Mouse (Mus musculus) heart, embryonic 15.5 days (tissue): Measurements from ENCODE around the gene Col4a5. TPM values are rescaled to one million over a fixed set of nuclear protein-coding genes. Genes with fewer than 3 reads are reported as not detected.

Experiments
- ATAC-seq: fragments of 200-750 bp; cut with Nextera tagmentation; replicated peaks from 2 replicates; pipeline ENCODE4 v1.8.0; 2017; ENCODE audit warnings: low read depth, moderate TSS enrichment; ENCODE audit not compliant: insufficient number of reproducible peaks, insufficient read depth, low FRiP score
- H3K27ac ChIP-seq: fragments of 300-500 bp; sonication (generic); 2 replicates; pipeline ENCODE4 v1.5.1; 2015; ENCODE audit warnings: mild to moderate bottlenecking, inconsistent platforms
- H3K27me3 ChIP-seq: fragments of 300-500 bp; sonication (generic); 2 replicates; pipeline ENCODE4 v1.6.1; 2015; ENCODE audit warnings: inconsistent platforms
- H3K36me3 ChIP-seq: fragments of 300-500 bp; sonication (generic); 2 replicates; pipeline ENCODE4 v1.6.1; 2015; ENCODE audit warnings: mild to moderate bottlenecking, inconsistent platforms
- H3K4me1 ChIP-seq: fragments of 300-500 bp; sonication (generic); replicated peaks from 2 replicates; pipeline ENCODE4 v1.6.1; 2015; ENCODE audit warnings: inconsistent platforms
- H3K4me2 ChIP-seq: fragments of 300-500 bp; sonication (generic); 2 replicates; pipeline ENCODE4 v1.6.1; 2015; ENCODE audit warnings: inconsistent platforms, mild to moderate bottlenecking, moderate library complexity
- H3K4me3 ChIP-seq: fragments of 300-500 bp; sonication (generic); 2 replicates; pipeline ENCODE4 v1.5.1; 2015; ENCODE audit warnings: mild to moderate bottlenecking, inconsistent platforms
- H3K9ac ChIP-seq: fragments of 300-500 bp; sonication (generic); 2 replicates; pipeline ENCODE4 v1.6.1; 2015; ENCODE audit warnings: mild to moderate bottlenecking, inconsistent platforms
- H3K9me3 ChIP-seq: fragments of 300-500 bp; sonication (generic); replicated peaks from 2 replicates; pipeline ENCODE4 v1.6.1; 2016; ENCODE audit warnings: inconsistent platforms
- WGBS: fragments of 180-500 bp; shearing (Covaris S2); methylation state at CpG from one replicate; pipeline ENCODE4 v1.1.7; 2015; ENCODE audit warnings: mixed read lengths; 5-methylcytosine and 5-hydroxymethylcytosine counted together
- polyA plus RNA-seq: library from polyadenylated mRNA; unstranded; fragments of >200 nt; fragmentation: Nextera tagmentation; extraction: Ambion mirVana; gene quantifications from 2 replicates; pipeline ENCODE4 v1.2.1, GENCODE M21; 2015

Col4a5 gene
- polyA plus RNA-seq = 35.0 and 36.6 TPM in 2 replicates

- Histone ChIP-seq H3K9me3 (no peaks in the 10 kb centered on the region), H3K27me3 (no peaks in the 10 kb centered on the region), H3K9ac (peak within 1 kb of the TSS; percentile 53), H3K4me2 (peak within 1 kb of the TSS; percentile 65), H3K27ac (peak within 1 kb of the TSS; percentile 82), H3K4me1 (no peaks in the 10 kb centered on the region), H3K4me3 (peak within 1 kb of the TSS; percentile 61), H3K36me3 (no peaks in the 10 kb centered on the region)
- 10% methylated on average over 13 of the region's 13 CpGs for WGBS
- ATAC-seq = peak; percentile 81
These were observed at the start of gene Col4a5 for GRCm38 (mm10) chrX:141475110-141475509. TSS of gene Col4a5 (plus strand) at chrX:141475385.

DNA sequence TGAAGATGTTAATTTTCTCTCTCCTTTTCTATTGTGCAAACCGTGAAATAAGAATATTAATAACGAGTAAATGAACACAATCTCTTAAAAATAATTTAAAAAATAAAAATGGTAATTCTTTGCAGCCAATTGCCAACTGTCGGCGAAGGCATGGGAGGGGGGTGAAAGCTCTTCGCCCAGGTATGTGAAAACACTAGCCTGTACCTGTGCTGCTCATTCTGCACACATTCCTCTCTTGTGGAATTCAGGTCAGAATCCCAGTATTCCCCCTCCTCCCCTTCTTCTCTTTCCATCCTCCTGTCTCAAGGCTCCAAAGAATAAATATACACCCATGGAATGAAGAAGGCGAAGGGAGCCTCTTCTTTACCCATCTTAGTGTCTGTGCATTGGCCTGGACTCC lies 38.4 kb upstream of the Col4a5 start:
- 75% methylated on average over 6 of the region's 6 CpGs for WGBS
- ATAC-seq = no peak

GRCm38 (mm10) chrX:141439423-141439822 lies 35.8 kb upstream of the Col4a5 start:
- Histone ChIP-seq H3K4me1 (peaks cover 3% of the 10 kb centered on the region; the same call in 1 of the 2 replicates), H3K4me2 (no peak overlapping the region), H3K27me3 (no peaks in the 10 kb centered on the region), H3K4me3 (no peak overlapping the region), H3K27ac (no peak overlapping the region), H3K36me3 (no peaks in the 10 kb centered on the region), H3K9ac (no peak overlapping the region), H3K9me3 (no peaks in the 10 kb centered on the region)
- 45% methylated on average over 2 of the region's 2 CpGs for WGBS
- ATAC-seq = no peak

More for the DNA sequence above, 38.4 kb upstream of the Col4a5 start:
- Histone ChIP-seq H3K4me1 (peaks cover 3% of the 10 kb centered on the region; the same call in 1 of the 2 replicates), H3K36me3 (no peaks in the 10 kb centered on the region), H3K9ac (no peak overlapping the region), H3K4me3 (no peak overlapping the region), H3K27me3 (no peaks in the 10 kb centered on the region), H3K27ac (no peak overlapping the region), H3K4me2 (no peak overlapping the region), H3K9me3 (no peaks in the 10 kb centered on the region)

DNA sequence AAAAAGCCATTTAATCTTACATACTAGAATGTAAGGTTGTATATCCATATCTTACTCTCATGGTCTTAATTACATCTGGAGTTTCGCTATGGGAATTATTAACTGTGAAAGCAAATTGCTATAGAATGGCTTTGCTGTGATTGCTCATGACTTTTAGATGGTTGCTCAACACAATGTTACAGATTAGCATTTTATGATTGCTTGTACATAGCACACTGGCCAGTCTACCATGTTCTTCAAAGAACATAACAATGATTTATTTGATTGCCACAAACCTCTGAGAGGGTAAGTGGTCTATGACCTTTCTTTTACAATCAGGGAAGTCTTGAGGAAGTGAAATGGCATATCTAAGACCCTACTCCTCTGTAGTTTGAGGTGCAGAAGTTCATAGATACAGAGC lies 27.2 kb upstream of the Col4a5 start:
- ATAC-seq = no peak
- H3K4me2 ChIP-seq = no peak overlapping the region
- no peaks in the 10 kb centered on the region for H3K9me3 ChIP-seq
- no peak overlapping the region for H3K4me3 ChIP-seq
- no peaks in the 10 kb centered on the region for H3K36me3 ChIP-seq
- no peak overlapping the region for H3K27ac ChIP-seq
- H3K4me1 ChIP-seq = no peaks in the 10 kb centered on the region
- H3K9ac ChIP-seq = no peak overlapping the region
- 58% methylated on average over 1 of the region's 1 CpGs for WGBS
- H3K27me3 ChIP-seq = no peaks in the 10 kb centered on the region

DNA sequence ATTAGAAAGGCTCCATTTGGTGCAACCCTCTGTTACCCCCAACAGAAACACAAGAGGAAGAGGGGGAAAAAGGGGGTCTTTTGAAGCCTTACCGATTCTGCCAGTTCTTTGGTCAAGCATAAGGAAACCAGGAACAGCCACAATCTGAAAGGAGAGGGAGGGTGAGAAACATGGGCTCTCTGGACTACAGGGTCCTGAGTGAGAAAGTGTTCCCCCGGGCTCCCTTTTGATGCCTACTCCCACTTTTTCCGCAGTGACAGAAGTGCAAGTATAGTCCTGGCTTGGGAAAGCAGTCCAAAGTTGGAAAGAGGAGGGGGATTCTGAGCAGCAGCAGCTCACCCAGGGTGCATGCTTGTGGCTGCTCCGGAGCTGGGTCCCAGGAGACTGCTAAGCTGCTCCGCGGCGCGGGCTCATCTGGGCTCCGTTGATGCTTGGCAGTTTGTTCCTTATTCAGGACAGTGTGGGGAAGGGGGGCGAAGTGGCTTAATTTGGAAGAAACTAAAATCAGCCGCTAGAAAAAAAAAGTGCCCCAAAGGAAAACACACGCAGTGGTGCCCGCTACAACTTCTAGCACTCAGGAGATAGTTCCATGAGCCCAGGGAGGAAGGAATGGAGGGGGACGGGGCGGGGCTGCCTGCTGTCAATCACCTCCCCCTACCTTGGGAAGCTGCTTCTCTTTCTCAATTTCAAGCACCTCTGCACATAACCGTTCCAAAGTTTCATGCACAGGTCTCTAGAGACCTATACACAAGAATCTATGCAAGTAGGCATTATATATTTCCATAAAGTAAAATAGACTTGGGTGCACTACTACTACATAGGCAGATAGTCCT lies 1.5 kb upstream of the Col4a5 start, which contains the start of gene Col4a6:
Gene Col4a6, minus strand, starts transcription at position 607 of the 833 bp plus-strand sequence.
- H3K4me3 ChIP-seq = peak within 1 kb of the TSS; percentile 61
- peak within 1 kb of the TSS; percentile 16; the same call in 1 of the 2 replicates for H3K27ac ChIP-seq
- no peaks in the 10 kb centered on the region for H3K4me1 ChIP-seq
- WGBS = 16% methylated on average over 16 of the region's 16 CpGs
- H3K9me3 ChIP-seq = no peaks in the 10 kb centered on the region
- H3K36me3 ChIP-seq = no peaks in the 10 kb centered on the region
- peak within 1 kb of the TSS; percentile 56 for H3K9ac ChIP-seq
- no peak for ATAC-seq
- peak within 1 kb of the TSS; percentile 65 for H3K4me2 ChIP-seq
- H3K27me3 ChIP-seq = no peaks in the 10 kb centered on the region

DNA sequence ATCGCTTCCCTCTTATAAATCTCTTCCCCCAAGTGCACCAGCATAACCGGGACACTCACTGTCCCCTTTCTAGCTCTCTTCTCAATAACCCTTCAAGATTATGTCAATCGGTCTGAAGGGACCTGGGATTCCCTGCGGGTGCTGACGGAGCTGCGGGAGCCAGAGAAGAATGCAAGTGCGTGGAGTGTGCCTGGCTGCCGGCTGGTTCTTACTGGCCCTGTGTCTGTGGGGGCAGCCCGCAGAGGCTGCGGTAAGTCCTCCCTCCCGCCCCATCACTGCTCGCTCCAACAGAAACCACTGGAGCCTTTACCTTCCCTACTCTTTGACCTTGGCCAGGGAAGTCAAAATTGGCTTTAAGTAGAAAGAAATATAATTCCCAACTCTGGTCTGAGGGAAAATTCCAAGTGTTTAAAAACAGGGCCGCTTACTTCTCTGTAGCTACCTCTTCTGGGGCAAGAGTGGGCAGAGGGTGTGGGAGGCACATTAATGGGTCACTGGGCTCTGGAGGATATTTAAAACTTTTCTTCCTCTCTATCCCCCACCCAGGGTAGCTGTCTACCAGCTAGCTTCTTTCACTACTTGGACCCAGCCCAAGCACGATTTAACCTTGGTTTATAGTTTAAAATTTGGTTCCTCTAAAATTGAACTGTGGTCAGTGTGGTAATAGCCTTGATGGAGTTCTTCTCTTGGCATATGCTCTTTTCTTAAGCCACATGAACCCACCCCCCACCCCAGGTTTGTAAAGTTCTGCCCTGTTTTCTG lies 562 bp downstream of the Col4a5 start:
- Histone ChIP-seq H3K36me3 (no peaks in the 10 kb centered on the region), H3K9me3 (no peaks in the 10 kb centered on the region), H3K4me2 (peak overlapping the region; percentile 65), H3K27me3 (no peaks in the 10 kb centered on the region), H3K9ac (peak overlapping the region; percentile 53), H3K4me3 (peak overlapping the region; percentile 61), H3K27ac (peak overlapping the region; percentile 82), H3K4me1 (no peaks in the 10 kb centered on the region)
- 13% methylated on average over 14 of the region's 14 CpGs for WGBS
- ATAC-seq = peak; percentile 55; the same call in 1 of the 2 replicates

GRCm38 (mm10) chrX:141494545-141494944 lies 19.4 kb downstream of the Col4a5 start:
- H3K27ac ChIP-seq = no peak overlapping the region
- no peak overlapping the region for H3K4me3 ChIP-seq
- no peaks in the 10 kb centered on the region for H3K36me3 ChIP-seq
- H3K9me3 ChIP-seq = no peaks in the 10 kb centered on the region
- ATAC-seq = no peak
- H3K27me3 ChIP-seq = no peaks in the 10 kb centered on the region
- no peaks in the 10 kb centered on the region for H3K4me1 ChIP-seq
- 73% methylated on average over 4 of the region's 4 CpGs for WGBS
- H3K9ac ChIP-seq = no peak overlapping the region
- no peak overlapping the region for H3K4me2 ChIP-seq

DNA sequence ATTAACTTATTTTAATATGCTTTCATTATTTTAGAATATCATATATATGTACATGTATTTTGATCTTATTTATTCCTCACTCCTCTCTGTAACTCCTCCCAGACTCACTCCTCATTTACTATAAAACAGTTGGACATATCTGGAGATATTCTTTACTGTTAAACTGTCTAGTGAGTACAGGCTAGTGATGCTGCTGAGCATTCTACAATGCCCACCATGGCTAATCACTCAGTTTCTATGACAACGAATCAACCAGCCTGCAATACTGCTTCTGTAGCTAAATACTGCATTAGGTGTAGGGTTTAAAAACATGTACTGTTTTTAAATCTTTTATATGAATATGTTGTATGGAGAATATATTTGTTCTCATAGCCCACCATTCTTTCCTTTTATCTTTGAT lies 27.9 kb downstream of the Col4a5 start:
- no peak overlapping the region for H3K4me2 ChIP-seq
- 91% methylated on average over 1 of the region's 1 CpGs for WGBS
- no peak for ATAC-seq

DNA sequence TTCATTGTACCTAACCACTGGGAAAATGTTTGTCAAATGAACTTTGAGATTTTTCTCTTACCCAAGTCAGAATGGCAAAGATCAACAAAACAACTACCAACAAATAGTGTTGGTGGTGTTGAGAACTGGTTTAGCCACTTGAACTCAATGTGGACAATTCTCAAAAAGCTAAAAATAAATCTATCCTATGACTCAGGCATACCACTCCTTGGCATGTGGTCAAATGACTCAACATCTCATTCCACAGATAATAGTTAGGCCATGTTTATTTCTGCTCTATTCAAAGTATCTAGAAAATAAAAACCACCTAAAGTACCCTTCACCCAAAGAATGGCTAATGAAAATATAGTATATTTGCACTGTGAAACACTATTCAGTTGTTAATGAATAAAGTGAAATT lies 58.3 kb downstream of the Col4a5 start:
- no peak overlapping the region for H3K4me2 ChIP-seq
- no peak overlapping the region for H3K4me3 ChIP-seq
- no peak overlapping the region for H3K9ac ChIP-seq
- no peaks in the 10 kb centered on the region for H3K4me1 ChIP-seq
- no peaks in the 10 kb centered on the region for H3K27me3 ChIP-seq
- H3K9me3 ChIP-seq = no peaks in the 10 kb centered on the region
- H3K36me3 ChIP-seq = no peaks in the 10 kb centered on the region
- ATAC-seq = no peak
- no peak overlapping the region for H3K27ac ChIP-seq

More for the DNA sequence above, 27.9 kb downstream of the Col4a5 start:
- no peaks in the 10 kb centered on the region for H3K27me3 ChIP-seq
- no peak overlapping the region for H3K4me3 ChIP-seq
- no peaks in the 10 kb centered on the region for H3K36me3 ChIP-seq
- no peak overlapping the region for H3K27ac ChIP-seq
- no peaks in the 10 kb centered on the region for H3K4me1 ChIP-seq
- H3K9me3 ChIP-seq = no peaks in the 10 kb centered on the region
- H3K9ac ChIP-seq = no peak overlapping the region

GRCm38 (mm10) chrX:141547471-141547870 lies 72.3 kb downstream of the Col4a5 start:
- ATAC-seq = no peak
- Histone ChIP-seq H3K9me3 (no peaks in the 10 kb centered on the region), H3K4me1 (no peaks in the 10 kb centered on the region), H3K27me3 (no peaks in the 10 kb centered on the region), H3K27ac (no peak overlapping the region), H3K9ac (no peak overlapping the region), H3K4me3 (no peak overlapping the region), H3K36me3 (no peaks in the 10 kb centered on the region), H3K4me2 (no peak overlapping the region)
- WGBS = 82% methylated on average over 2 of the region's 2 CpGs

DNA sequence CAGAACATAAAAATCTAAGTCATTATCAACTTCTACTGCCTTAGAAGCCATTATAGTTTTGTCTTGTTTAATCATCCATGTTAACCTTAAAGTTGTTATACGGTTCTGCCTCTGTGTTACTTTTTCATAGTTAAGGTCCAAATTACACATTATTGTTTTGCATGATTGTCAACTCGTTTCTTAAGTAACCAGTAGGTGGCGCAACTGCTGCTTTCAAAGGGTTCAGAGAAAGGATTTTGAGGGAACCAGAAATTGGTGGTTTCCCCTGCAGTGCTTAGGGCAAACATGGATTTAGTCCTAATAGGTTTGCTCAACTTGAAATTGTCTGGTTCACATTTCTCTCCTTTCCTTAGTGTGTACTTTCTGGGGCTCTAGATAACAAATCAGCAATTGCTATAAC lies 115.1 kb downstream of the Col4a5 start:
- Histone ChIP-seq H3K9ac (no peak overlapping the region), H3K27ac (no peak overlapping the region), H3K4me1 (no peaks in the 10 kb centered on the region), H3K36me3 (no peaks in the 10 kb centered on the region), H3K27me3 (no peaks in the 10 kb centered on the region), H3K4me2 (no peak overlapping the region), H3K9me3 (no peaks in the 10 kb centered on the region), H3K4me3 (no peak overlapping the region)
- ATAC-seq = no peak
- WGBS = 28% methylated on average over 3 of the region's 3 CpGs
